Mouse (Mus musculus) kidney, embryonic 15.5 days (tissue): ENCODE measurements around the gene Rpl41. TPM values are rescaled to one million over a fixed set of nuclear protein-coding genes. Genes with fewer than 3 reads are reported as not detected.
A peak's percentile ranks its signal among the peaks of the same experiment; 100 is the strongest.
"Not testable (repeated sequence)": the region's sequence is repeated elsewhere in the genome, so short reads cannot be mapped to it uniquely, and the experiment has no call there.

Experiments used
- ATAC-seq: fragments of 200-750 bp; cut with Nextera tagmentation; replicated peaks from 2 replicates; pipeline ENCODE4 v1.8.0; 2017; ENCODE audit warnings: moderate TSS enrichment; ENCODE audit not compliant: low FRiP score
- H3K27ac ChIP-seq: fragments of 300-500 bp; sonication (generic); 2 replicates; pipeline ENCODE4 v1.5.1; 2015; ENCODE audit warnings: mild to moderate bottlenecking, inconsistent platforms
- H3K27me3 ChIP-seq: fragments of 300-500 bp; sonication (generic); 2 replicates; pipeline ENCODE4 v1.6.1; 2015; ENCODE audit warnings: inconsistent platforms
- H3K36me3 ChIP-seq: fragments of 300-500 bp; sonication (generic); 2 replicates; pipeline ENCODE4 v1.6.1; 2015; ENCODE audit warnings: inconsistent platforms
- H3K4me1 ChIP-seq: fragments of 300-500 bp; sonication (generic); 2 replicates; pipeline ENCODE4 v1.6.1; 2015; ENCODE audit warnings: inconsistent platforms
- H3K4me2 ChIP-seq: fragments of 300-500 bp; sonication (generic); 2 replicates; pipeline ENCODE4 v1.6.1; 2015; ENCODE audit warnings: moderate library complexity, mild to moderate bottlenecking, inconsistent platforms
- H3K4me3 ChIP-seq: fragments of 300-500 bp; sonication (generic); replicated peaks from 2 replicates; pipeline ENCODE4 v1.5.1; 2015; ENCODE audit warnings: mild to moderate bottlenecking, inconsistent platforms
- H3K9ac ChIP-seq: fragments of 300-500 bp; sonication (generic); 2 replicates; pipeline ENCODE4 v1.6.1; 2015; ENCODE audit warnings: mild to moderate bottlenecking, inconsistent platforms
- H3K9me3 ChIP-seq: fragments of 300-500 bp; sonication (generic); replicated peaks from 2 replicates; pipeline ENCODE4 v1.6.1; 2016; ENCODE audit warnings: inconsistent platforms
- WGBS: fragments of 180-500 bp; shearing (Covaris S2); methylation state at CpG from one replicate; pipeline ENCODE4 v1.1.7; 2015; ENCODE audit warnings: mixed read lengths; 5-methylcytosine and 5-hydroxymethylcytosine counted together
- polyA plus RNA-seq: library from polyadenylated mRNA; unstranded; fragments of >200 nt; fragmentation: Nextera tagmentation; extraction: Ambion mirVana; gene quantifications from 2 replicates; pipeline ENCODE4 v1.2.1, GENCODE M21; 2015

Gene Rpl41
- polyA plus RNA-seq, 1 experiment from 2014 or later, result 4,214 TPM

GRCm38 (mm10) chr10:128584386-128584785, 35.3 kb upstream of the Rpl41 start:
- no peaks in the 10 kb centered on the region for H3K36me3 ChIP-seq
- H3K9me3 ChIP-seq, result no peaks in the 10 kb centered on the region
- H3K4me1 ChIP-seq, result peaks cover 50% of the 10 kb centered on the region
- H3K4me3 ChIP-seq, result peak overlapping the region; percentile 2; the same call in 1 of the 2 replicates
- H3K27ac ChIP-seq, result peak overlapping the region; percentile 62; the same call in 1 of the 2 replicates
- peaks cover 50% of the 10 kb centered on the region for H3K27me3 ChIP-seq
- H3K9ac ChIP-seq, result no peak overlapping the region
- 5% methylated on average over 4 of the region's 4 CpGs for WGBS
- ATAC-seq, result peak; percentile 41; the same call in 1 of the 2 replicates
- peak overlapping the region; percentile 37 for H3K4me2 ChIP-seq

GRCm38 (mm10) chr10:128583644-128584043, 34.5 kb upstream of the Rpl41 start:
- Histone ChIP-seq H3K9ac (no peak overlapping the region), H3K4me3 (peak overlapping the region; percentile 2; the same call in 1 of the 2 replicates), H3K4me2 (peak overlapping the region; percentile 37), H3K4me1 (peaks cover 43% of the 10 kb centered on the region), H3K27ac (0 out of 2 replicates have a peak overlapping the region, but pooled peaks have one; percentile 48), H3K36me3 (no peaks in the 10 kb centered on the region), H3K27me3 (peaks cover 43% of the 10 kb centered on the region), H3K9me3 (no peaks in the 10 kb centered on the region)
- WGBS, result 28% methylated on average over 7 of the region's 7 CpGs
- peak; percentile 85 for ATAC-seq

GRCm38 (mm10) chr10:128579731-128580130, 30.6 kb upstream of the Rpl41 start:
- Histone ChIP-seq H3K9ac (no peak overlapping the region), H3K27me3 (0 out of 2 replicates have a peak, but pooled peaks cover 8% of the 10 kb centered on the region), H3K4me2 (no peak overlapping the region), H3K9me3 (no peaks in the 10 kb centered on the region), H3K36me3 (peaks cover 13% of the 10 kb centered on the region; the same call in 1 of the 2 replicates), H3K4me1 (peaks cover 18% of the 10 kb centered on the region), H3K27ac (no peak overlapping the region), H3K4me3 (no peak overlapping the region)
- 78% methylated on average over 4 of the region's 4 CpGs for WGBS
- ATAC-seq, result no peak

- 80% methylated on average over 3 of the region's 3 CpGs for WGBS
- ATAC-seq, result no peak
- no peak overlapping the region for H3K4me3 ChIP-seq
- H3K27me3 ChIP-seq, result 0 out of 2 replicates have a peak, but pooled peaks cover 4% of the 10 kb centered on the region
- no peak overlapping the region for H3K9ac ChIP-seq
- H3K27ac ChIP-seq, result no peak overlapping the region
- H3K9me3 ChIP-seq, result no peaks in the 10 kb centered on the region
- H3K4me1 ChIP-seq, result peaks cover 14% of the 10 kb centered on the region
- H3K36me3 ChIP-seq, result peaks cover 16% of the 10 kb centered on the region
- H3K4me2 ChIP-seq, result no peak overlapping the region
Observed at GRCm38 (mm10) chr10:128579298-128579697, 30.2 kb upstream of the Rpl41 start.

GRCm38 (mm10) chr10:128578330-128578729, 29.2 kb upstream of the Rpl41 start:
- Histone ChIP-seq H3K36me3 (peaks cover 17% of the 10 kb centered on the region), H3K27me3 (0 out of 2 replicates have a peak, but pooled peaks cover 3% of the 10 kb centered on the region), H3K9ac (no peak overlapping the region), H3K4me1 (peaks cover 5% of the 10 kb centered on the region), H3K4me2 (no peak overlapping the region), H3K4me3 (no peak overlapping the region), H3K27ac (no peak overlapping the region), H3K9me3 (no peaks in the 10 kb centered on the region)
- 71% methylated on average over 11 of the region's 11 CpGs for WGBS
- ATAC-seq, result no peak

- H3K9me3 ChIP-seq, result no peaks in the 10 kb centered on the region
- H3K4me2 ChIP-seq, result no peak overlapping the region
- peaks cover 26% of the 10 kb centered on the region for H3K36me3 ChIP-seq
- no peak for ATAC-seq
- H3K27ac ChIP-seq, result no peak overlapping the region
- no peaks in the 10 kb centered on the region for H3K4me1 ChIP-seq
- no peaks in the 10 kb centered on the region for H3K27me3 ChIP-seq
- no peak overlapping the region for H3K9ac ChIP-seq
- WGBS, result 92% methylated on average over 2 of the region's 2 CpGs
- H3K4me3 ChIP-seq, result no peak overlapping the region
Observed at GRCm38 (mm10) chr10:128575063-128575462, 26.0 kb upstream of the Rpl41 start.

GRCm38 (mm10) chr10:128565788-128566531, 16.9 kb upstream of the Rpl41 start, which contains the start of gene Pa2g4:
Gene Pa2g4 (minus strand): TSS chr10:128565987.
- under 1% methylated on average over 58 of the region's 58 CpGs for WGBS
- Histone ChIP-seq H3K27ac (peak within 1 kb of the TSS; percentile 93), H3K4me2 (peak within 1 kb of the TSS; percentile 85), H3K4me3 (peak within 1 kb of the TSS; percentile 91), H3K27me3 (no peaks in the 10 kb centered on the region), H3K9ac (peak within 1 kb of the TSS; percentile 94), H3K9me3 (no peaks in the 10 kb centered on the region), H3K4me1 (peaks cover 23% of the 10 kb centered on the region), H3K36me3 (peaks cover 30% of the 10 kb centered on the region)
- peak; percentile 99 for ATAC-seq

GRCm38 (mm10) chr10:128565206-128565787, 16.2 kb upstream of the Rpl41 start:
- peak overlapping the region; percentile 93 for H3K27ac ChIP-seq
- H3K4me2 ChIP-seq, result peak overlapping the region; percentile 85
- peak; percentile 29 for ATAC-seq
- H3K9me3 ChIP-seq, result no peaks in the 10 kb centered on the region
- H3K4me1 ChIP-seq, result peaks cover 23% of the 10 kb centered on the region
- H3K36me3 ChIP-seq, result peaks cover 37% of the 10 kb centered on the region
- H3K4me3 ChIP-seq, result peak overlapping the region; percentile 91
- no peaks in the 10 kb centered on the region for H3K27me3 ChIP-seq
- WGBS, result under 1% methylated on average over 45 of the region's 46 CpGs
- H3K9ac ChIP-seq, result peak overlapping the region; percentile 94

- no peak for ATAC-seq
- H3K4me1 ChIP-seq, result peaks cover 23% of the 10 kb centered on the region
- H3K27ac ChIP-seq, result no peak overlapping the region
- no peaks in the 10 kb centered on the region for H3K9me3 ChIP-seq
- no peaks in the 10 kb centered on the region for H3K27me3 ChIP-seq
- WGBS, result 91% methylated on average over 6 of the region's 6 CpGs
- peak overlapping the region; percentile 21 for H3K9ac ChIP-seq
- peak overlapping the region; percentile 85 for H3K4me2 ChIP-seq
- peak overlapping the region; percentile 14; the same call in 1 of the 2 replicates for H3K4me3 ChIP-seq
- peaks cover 54% of the 10 kb centered on the region for H3K36me3 ChIP-seq
Observed at GRCm38 (mm10) chr10:128563544-128563943, 14.4 kb upstream of the Rpl41 start.

- WGBS, result 86% methylated on average over 6 of the region's 6 CpGs
- no peaks in the 10 kb centered on the region for H3K27me3 ChIP-seq
- peaks cover 55% of the 10 kb centered on the region for H3K36me3 ChIP-seq
- H3K27ac ChIP-seq, result no peak overlapping the region
- no peaks in the 10 kb centered on the region for H3K9me3 ChIP-seq
- no peak for ATAC-seq
- no peak overlapping the region for H3K4me3 ChIP-seq
- H3K9ac ChIP-seq, result no peak overlapping the region
- H3K4me1 ChIP-seq, result no peaks in the 10 kb centered on the region
- H3K4me2 ChIP-seq, result no peak overlapping the region
Observed at GRCm38 (mm10) chr10:128556963-128557362, 7.9 kb upstream of the Rpl41 start.

GRCm38 (mm10) chr10:128556286-128556685, 7.2 kb upstream of the Rpl41 start:
- Histone ChIP-seq H3K27ac (no peak overlapping the region), H3K4me2 (no peak overlapping the region), H3K36me3 (peaks cover 48% of the 10 kb centered on the region), H3K27me3 (no peaks in the 10 kb centered on the region), H3K9ac (no peak overlapping the region), H3K4me3 (no peak overlapping the region), H3K9me3 (no peaks in the 10 kb centered on the region), H3K4me1 (no peaks in the 10 kb centered on the region)
- no peak for ATAC-seq

- not testable (repeated sequence) for H3K4me3 ChIP-seq, H3K4me2 ChIP-seq, H3K9me3 ChIP-seq, H3K9ac ChIP-seq, H3K27ac ChIP-seq, H3K4me1 ChIP-seq, H3K27me3 ChIP-seq, ATAC-seq
- WGBS, result 89% methylated on average over 1 of the region's 1 CpGs
- H3K36me3 ChIP-seq, result peaks cover 41% of the 10 kb centered on the region
Observed at GRCm38 (mm10) chr10:128555567-128555966, 6.5 kb upstream of the Rpl41 start.
